Mouse (Mus musculus): ENCODE data around the gene Olfr800. TPM values are rescaled to one million over a fixed set of nuclear protein-coding genes. Genes with fewer than 3 reads are reported as not detected.

Gene Olfr800
- not detected in 2 replicates for polyA plus RNA-seq (2016; fragmentation: Nextera tagmentation; extraction: Ambion mirVana)

- no peaks in the 10 kb centered on the region for H3K9me3 ChIP-seq (replicated peaks)
- H3K27ac ChIP-seq = no peak within 1 kb of the TSS
- no peak within 1 kb of the TSS for H3K4me3 ChIP-seq
- no peaks in the 10 kb centered on the region for H3K27me3 ChIP-seq
- no peak within 1 kb of the TSS for H3K9ac ChIP-seq
- no peaks in the 10 kb centered on the region for H3K36me3 ChIP-seq
- ATAC-seq (ENCODE audit: low FRiP score) = no peak
- H3K4me2 ChIP-seq (replicated peaks) = no peak within 1 kb of the TSS
- H3K4me1 ChIP-seq = no peaks in the 10 kb centered on the region
Observed at GRCm38 (mm10) chr10:129657394-129657793, at the start of gene Olfr800. Gene Olfr800, plus strand, starts transcription at chr10:129657694.

DNA sequence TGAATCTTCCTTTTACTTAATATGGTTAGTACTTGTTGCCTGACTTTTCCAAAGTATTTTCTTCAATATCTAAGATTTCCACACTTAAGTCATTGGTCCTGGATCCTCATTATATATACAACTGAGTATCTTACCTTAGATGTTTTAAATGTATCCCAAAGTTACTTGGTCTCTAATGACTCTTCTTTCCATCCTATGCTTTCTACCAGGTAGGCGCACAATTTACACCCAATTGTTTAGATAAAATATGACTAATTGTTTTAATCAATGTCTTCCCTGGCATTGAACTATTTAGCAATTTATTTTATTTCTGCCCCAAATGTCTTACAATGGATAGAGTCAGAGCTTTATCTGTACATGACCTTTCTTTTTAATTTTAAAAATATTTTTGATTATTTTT lies 45.0 kb upstream of the Olfr800 start, which contains the start of gene Olfr796:
Gene Olfr796, minus strand, starts transcription at position 101 of the 400 bp plus-strand sequence.
- no peak for ATAC-seq (ENCODE audit: low FRiP score)

GRCm38 (mm10) chr10:129621724-129622123 lies 35.8 kb upstream of the Olfr800 start:
- H3K27ac ChIP-seq = no peak overlapping the region
- no peaks in the 10 kb centered on the region for H3K9me3 ChIP-seq (replicated peaks)
- 6% methylated on average over 1 of the region's 1 CpGs for WGBS
- no peaks in the 10 kb centered on the region for H3K27me3 ChIP-seq
- H3K4me1 ChIP-seq = no peaks in the 10 kb centered on the region
- no peak overlapping the region for H3K4me3 ChIP-seq
- H3K36me3 ChIP-seq = no peaks in the 10 kb centered on the region
- no peak overlapping the region for H3K4me2 ChIP-seq (replicated peaks)
- no peak overlapping the region for H3K9ac ChIP-seq
- no peak for ATAC-seq (ENCODE audit: low FRiP score)

More for the DNA sequence above, 45.0 kb upstream of the Olfr800 start, which contains the start of gene Olfr796:
- Histone ChIP-seq H3K27me3 (no peaks in the 10 kb centered on the region), H3K36me3 (no peaks in the 10 kb centered on the region), H3K4me3 (no peak within 1 kb of the TSS), H3K9me3 (replicated peaks) (no peaks in the 10 kb centered on the region), H3K9ac (no peak within 1 kb of the TSS), H3K27ac (no peak within 1 kb of the TSS), H3K4me2 (replicated peaks) (no peak within 1 kb of the TSS), H3K4me1 (no peaks in the 10 kb centered on the region)
- WGBS = 89% methylated on average over 1 of the region's 1 CpGs

- H3K4me2 ChIP-seq (replicated peaks) = no peak overlapping the region
- no peaks in the 10 kb centered on the region for H3K4me1 ChIP-seq
- no peak for ATAC-seq (ENCODE audit: low FRiP score)
- no peak overlapping the region for H3K4me3 ChIP-seq
- no peak overlapping the region for H3K27ac ChIP-seq
- H3K9ac ChIP-seq = no peak overlapping the region
- no peaks in the 10 kb centered on the region for H3K27me3 ChIP-seq
- H3K36me3 ChIP-seq = no peaks in the 10 kb centered on the region
- no peaks in the 10 kb centered on the region for H3K9me3 ChIP-seq (replicated peaks)
Observed at GRCm38 (mm10) chr10:129623251-129623650, 34.2 kb upstream of the Olfr800 start.

- no peaks in the 10 kb centered on the region for H3K36me3 ChIP-seq
- no peak within 1 kb of the TSS for H3K4me3 ChIP-seq
- H3K4me1 ChIP-seq = no peaks in the 10 kb centered on the region
- no peak within 1 kb of the TSS for H3K4me2 ChIP-seq (replicated peaks)
- ATAC-seq (ENCODE audit: low FRiP score) = no peak
- no peaks in the 10 kb centered on the region for H3K27me3 ChIP-seq
- 79% methylated on average over 1 of the region's 1 CpGs for WGBS
- H3K9me3 ChIP-seq (replicated peaks) = no peaks in the 10 kb centered on the region
- no peak within 1 kb of the TSS for H3K9ac ChIP-seq
- H3K27ac ChIP-seq = no peak within 1 kb of the TSS
Observed at GRCm38 (mm10) chr10:129627834-129628233, 29.7 kb upstream of the Olfr800 start, which contains the start of gene Olfr798. Gene Olfr798, minus strand, starts transcription at chr10:129627934.

DNA sequence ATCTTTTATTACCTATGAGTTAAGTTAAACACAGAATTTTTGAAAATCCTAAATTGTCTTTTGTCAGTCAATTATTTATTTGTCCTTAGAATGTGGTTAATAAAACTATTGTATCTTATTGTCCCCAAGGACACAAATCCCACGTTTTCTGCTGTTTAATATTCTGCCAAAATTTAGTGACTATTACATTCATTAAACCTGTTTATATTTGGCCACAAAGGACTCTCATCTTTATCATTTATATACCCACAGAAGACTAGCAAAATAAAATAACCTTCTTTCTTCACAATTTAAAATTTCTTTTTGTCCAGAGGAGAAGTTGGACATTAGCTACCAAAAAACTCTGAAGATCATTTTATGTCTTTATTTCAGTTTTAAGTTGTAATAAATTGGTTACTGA lies 20.3 kb upstream of the Olfr800 start, which contains the start of gene Olfr799:
Gene Olfr799, plus strand, starts transcription at position 301 of the 400 bp plus-strand sequence.
- Histone ChIP-seq H3K36me3 (no peaks in the 10 kb centered on the region), H3K9me3 (replicated peaks) (no peaks in the 10 kb centered on the region), H3K4me1 (no peaks in the 10 kb centered on the region), H3K9ac (no peak within 1 kb of the TSS), H3K4me2 (replicated peaks) (no peak within 1 kb of the TSS), H3K27ac (no peak within 1 kb of the TSS), H3K27me3 (no peaks in the 10 kb centered on the region), H3K4me3 (no peak within 1 kb of the TSS)
- no peak for ATAC-seq (ENCODE audit: low FRiP score)
- WGBS = 39% methylated on average over 1 of the region's 1 CpGs

- no peak overlapping the region for H3K9ac ChIP-seq
- no peaks in the 10 kb centered on the region for H3K9me3 ChIP-seq (replicated peaks)
- H3K36me3 ChIP-seq = no peaks in the 10 kb centered on the region
- ATAC-seq (ENCODE audit: low FRiP score) = no peak
- H3K4me1 ChIP-seq = no peaks in the 10 kb centered on the region
- H3K27ac ChIP-seq = no peak overlapping the region
- no peaks in the 10 kb centered on the region for H3K27me3 ChIP-seq
- 80% methylated on average over 1 of the region's 1 CpGs for WGBS
- H3K4me3 ChIP-seq = no peak overlapping the region
- H3K4me2 ChIP-seq (replicated peaks) = no peak overlapping the region
Observed at GRCm38 (mm10) chr10:129651763-129652162, 5.7 kb upstream of the Olfr800 start.

DNA sequence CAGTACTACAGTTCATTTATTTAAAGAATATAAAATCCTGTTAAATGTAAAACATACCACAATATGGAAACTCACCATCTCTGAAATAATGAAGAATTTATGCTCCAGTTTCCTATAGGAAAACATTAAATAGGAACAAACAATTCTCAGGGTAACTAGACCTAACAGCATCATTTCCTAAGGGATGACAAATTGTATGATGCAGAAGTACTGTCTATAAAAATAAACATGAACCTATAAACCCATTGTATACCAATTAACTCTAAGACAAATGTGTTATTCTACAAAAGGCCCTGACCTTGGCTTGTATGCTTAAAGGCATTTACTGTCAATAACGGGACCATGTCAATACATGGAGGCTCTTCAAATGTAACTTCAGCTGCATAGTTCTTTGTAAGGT lies 16.3 kb downstream of the Olfr800 start, which contains the start of gene Olfr801:
Gene Olfr801, minus strand, starts transcription at position 101 of the 400 bp plus-strand sequence.
- H3K4me3 ChIP-seq = no peak within 1 kb of the TSS
- 89% methylated on average over 1 of the region's 1 CpGs for WGBS
- H3K27me3 ChIP-seq = no peaks in the 10 kb centered on the region
- no peak within 1 kb of the TSS for H3K27ac ChIP-seq
- no peak within 1 kb of the TSS for H3K9ac ChIP-seq
- no peaks in the 10 kb centered on the region for H3K9me3 ChIP-seq (replicated peaks)
- H3K4me1 ChIP-seq = no peaks in the 10 kb centered on the region
- no peaks in the 10 kb centered on the region for H3K36me3 ChIP-seq
- H3K4me2 ChIP-seq (replicated peaks) = no peak within 1 kb of the TSS
- no peak for ATAC-seq (ENCODE audit: low FRiP score)

DNA sequence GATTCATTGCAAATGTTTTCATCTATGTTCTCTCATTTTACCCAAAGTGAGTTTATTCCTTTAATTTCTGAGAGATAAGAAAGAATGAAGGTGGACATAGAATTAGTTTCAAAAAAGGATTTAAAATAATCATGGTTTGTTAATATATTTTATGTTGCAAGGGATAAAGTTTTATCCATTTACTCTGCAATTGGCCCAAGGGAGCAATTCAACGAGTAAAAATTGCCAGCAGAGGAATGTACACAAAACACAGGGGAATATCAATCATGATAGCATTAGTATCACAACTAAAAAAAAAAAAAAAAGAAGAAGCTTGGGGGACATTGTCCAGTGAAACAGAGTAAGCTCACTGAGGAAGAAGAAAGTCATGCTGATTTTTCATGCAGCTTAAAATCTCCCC lies 30.6 kb downstream of the Olfr800 start, which contains the start of gene Olfr802:
Gene Olfr802, minus strand, starts transcription at position 101 of the 400 bp plus-strand sequence.
- WGBS = 79% methylated on average over 1 of the region's 1 CpGs
- H3K9ac ChIP-seq = no peak within 1 kb of the TSS

DNA sequence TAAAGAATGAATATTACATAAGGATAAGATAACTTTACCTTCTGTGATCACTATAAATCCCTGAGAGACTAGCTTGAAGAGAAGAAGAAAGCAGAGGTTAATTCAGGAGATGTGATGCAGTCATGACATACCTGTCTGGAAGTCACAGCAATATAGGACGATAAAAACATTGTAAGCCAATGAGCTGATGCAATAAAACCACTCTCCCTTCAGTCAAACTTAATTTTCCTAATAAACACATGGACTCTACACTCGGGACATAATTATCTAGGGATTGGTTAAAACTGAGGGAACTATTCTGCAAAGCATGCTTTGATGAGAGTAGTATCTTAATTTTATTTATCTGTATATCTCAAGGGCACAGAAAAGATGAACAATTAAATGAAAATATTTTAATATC lies 36.7 kb downstream of the Olfr800 start, which contains the start of gene Olfr803:
Gene Olfr803, minus strand, starts transcription at position 101 of the 400 bp plus-strand sequence.
- H3K4me3 ChIP-seq = no peak within 1 kb of the TSS
- no peaks in the 10 kb centered on the region for H3K36me3 ChIP-seq
- no peaks in the 10 kb centered on the region for H3K4me1 ChIP-seq
- ATAC-seq (ENCODE audit: low FRiP score) = no peak
- no peak within 1 kb of the TSS for H3K4me2 ChIP-seq (replicated peaks)
- H3K9ac ChIP-seq = no peak within 1 kb of the TSS
- no peaks in the 10 kb centered on the region for H3K9me3 ChIP-seq (replicated peaks)
- WGBS = 68% methylated on average over 2 of the region's 2 CpGs
- no peaks in the 10 kb centered on the region for H3K27me3 ChIP-seq
- H3K27ac ChIP-seq = no peak within 1 kb of the TSS

More for the DNA sequence above, 30.6 kb downstream of the Olfr800 start, which contains the start of gene Olfr802:
- Histone ChIP-seq H3K4me1 (no peaks in the 10 kb centered on the region), H3K27me3 (no peaks in the 10 kb centered on the region), H3K36me3 (no peaks in the 10 kb centered on the region), H3K4me2 (replicated peaks) (no peak within 1 kb of the TSS), H3K4me3 (no peak within 1 kb of the TSS), H3K9me3 (replicated peaks) (no peaks in the 10 kb centered on the region), H3K27ac (no peak within 1 kb of the TSS)
- ATAC-seq (ENCODE audit: low FRiP score) = no peak

- H3K4me3 ChIP-seq = no peak within 1 kb of the TSS
- no peak for ATAC-seq (ENCODE audit: low FRiP score)
- H3K27me3 ChIP-seq = no peaks in the 10 kb centered on the region
- H3K36me3 ChIP-seq = no peaks in the 10 kb centered on the region
- no peaks in the 10 kb centered on the region for H3K4me1 ChIP-seq
- H3K4me2 ChIP-seq (replicated peaks) = no peak within 1 kb of the TSS
- H3K9ac ChIP-seq = no peak within 1 kb of the TSS
- H3K9me3 ChIP-seq (replicated peaks) = no peaks in the 10 kb centered on the region
- no peak within 1 kb of the TSS for H3K27ac ChIP-seq
Observed at GRCm38 (mm10) chr10:129702910-129703309, 45.4 kb downstream of the Olfr800 start, which contains the start of gene Olfr804. Gene Olfr804, plus strand, starts transcription at chr10:129703210.

Measured in hindbrain, embryonic 12.5 days (tissue).